Mouse (Mus musculus): ENCODE data around the gene Tiam1.

DNA sequence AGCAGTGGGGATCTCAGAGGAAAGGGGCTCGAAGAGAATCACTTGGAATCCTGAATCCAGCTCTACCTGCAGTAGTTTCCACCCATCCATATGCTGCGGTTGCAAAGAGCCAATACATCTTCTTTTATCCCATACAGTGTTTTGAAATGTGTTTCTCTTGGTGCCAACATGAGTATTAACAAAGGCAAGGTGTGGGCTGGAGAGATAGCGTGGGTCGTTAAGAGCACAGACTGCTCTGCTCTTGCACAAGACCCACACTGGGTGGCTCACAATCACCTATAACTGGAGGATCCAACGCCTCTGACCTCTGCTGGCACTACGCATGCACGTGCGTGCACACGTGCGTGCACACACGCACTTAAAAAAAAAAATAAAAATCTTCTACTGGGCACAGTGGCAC lies 21.4 kb upstream of the Tiam1 start:
- no peak for TF ChIP-seq POLR2A (IDR thresholded peaks at IDR 0.05; ENCODE audit: extremely low read depth, insufficient read depth, low read length)
- TF ChIP-seq CTCF (IDR thresholded peaks at IDR 0.05; ENCODE audit: low read depth, low read length), result no peak
